Mouse (Mus musculus): ENCODE data around the gene Arfgef2.

Arfgef2 gene

GRCm38 (mm10) chr2:166805250-166806172, at the start of gene Arfgef2:
Gene Arfgef2 (plus strand): TSS chr2:166805588.
- DNase-seq = peak; percentile 89

- no peak for DNase-seq
Observed at GRCm38 (mm10) chr2:166757969-166758368, 47.4 kb upstream of the Arfgef2 start.

- no peak for DNase-seq
Observed at GRCm38 (mm10) chr2:166764051-166764450, 41.3 kb upstream of the Arfgef2 start.

GRCm38 (mm10) chr2:166767591-166767990, 37.8 kb upstream of the Arfgef2 start:
- no peak for DNase-seq

- no peak for DNase-seq
Observed at GRCm38 (mm10) chr2:166771396-166771795, 34.0 kb upstream of the Arfgef2 start.

GRCm38 (mm10) chr2:166773587-166773986, 31.8 kb upstream of the Arfgef2 start:
- no peak for DNase-seq

- no peak for DNase-seq
Observed at GRCm38 (mm10) chr2:166774275-166774674, 31.1 kb upstream of the Arfgef2 start.

GRCm38 (mm10) chr2:166775357-166775893, 30.0 kb upstream of the Arfgef2 start:
- no peak for DNase-seq

GRCm38 (mm10) chr2:166776272-166776671, 29.1 kb upstream of the Arfgef2 start:
- DNase-seq = no peak

- DNase-seq = no peak
Observed at GRCm38 (mm10) chr2:166779956-166780355, 25.4 kb upstream of the Arfgef2 start.

- DNase-seq = peak; percentile 74
Observed at GRCm38 (mm10) chr2:166780980-166781578, 24.3 kb upstream of the Arfgef2 start.

- DNase-seq = no peak
Observed at GRCm38 (mm10) chr2:166784376-166784775, 21.0 kb upstream of the Arfgef2 start.

GRCm38 (mm10) chr2:166786353-166787004, 18.9 kb upstream of the Arfgef2 start:
- DNase-seq = peak; percentile 95

- DNase-seq = no peak
Observed at GRCm38 (mm10) chr2:166791738-166792137, 13.7 kb upstream of the Arfgef2 start.

GRCm38 (mm10) chr2:166792355-166792754, 13.0 kb upstream of the Arfgef2 start, which contains the start of gene Trp53rkb:
Gene Trp53rkb (plus strand): TSS chr2:166792531.
- DNase-seq = no peak

GRCm38 (mm10) chr2:166793542-166794214, 11.7 kb upstream of the Arfgef2 start:
- peak; percentile 83 for DNase-seq

- peak; percentile 38 for DNase-seq
Observed at GRCm38 (mm10) chr2:166799615-166800472, 5.5 kb upstream of the Arfgef2 start.

GRCm38 (mm10) chr2:166800473-166800857, 4.9 kb upstream of the Arfgef2 start:
- peak; percentile 39 for DNase-seq

- DNase-seq = no peak
Observed at GRCm38 (mm10) chr2:166801436-166801835, 4.0 kb upstream of the Arfgef2 start.

GRCm38 (mm10) chr2:166803298-166803697, 2.1 kb upstream of the Arfgef2 start:
- DNase-seq = no peak

- DNase-seq = no peak
Observed at GRCm38 (mm10) chr2:166806173-166806705, 851 bp downstream of the Arfgef2 start.
